Mouse (Mus musculus): ENCODE results near the gene Sh2b1. TPM values are rescaled to one million over a fixed set of nuclear protein-coding genes. Genes with fewer than 3 reads are reported as not detected.

Gene Sh2b1
- polyA plus RNA-seq, 1 experiment from 2014 or later, result 53.5 TPM

GRCm38 (mm10) chr7:126471853-126472252 is 3.4 kb downstream of the Sh2b1 start:
- ATAC-seq (replicated peaks; ENCODE audit: low FRiP score) (no peak), DNase-seq (ENCODE audit: low spot score) (no peak)
- Histone ChIP-seq H3K4me1 (replicated peaks; ENCODE audit: control insufficient read depth, insufficient read depth, low read length) (peaks cover 6% of the 10 kb centered on the region; the same call in 1 of the 2 replicates), H3K9ac (ENCODE audit: low read length) (no peak overlapping the region), H3K36me3 (ENCODE audit: control insufficient read depth, insufficient read depth, low read length) (peaks cover 15% of the 10 kb centered on the region; the same call in 1 of the 2 replicates), H3K27ac (ENCODE audit: low read depth, low read length) (no peak overlapping the region), H3K4me2 (ENCODE audit: low read depth, low read length, severe bottlenecking) (no peak overlapping the region), H3K9me3 (ENCODE audit: control insufficient read depth, low read length) (no peaks in the 10 kb centered on the region), H3K4me3 (ENCODE audit: low read depth, low read length) (no peak overlapping the region), H3K27me3 (ENCODE audit: control insufficient read depth, insufficient read depth, low read length) (no peaks in the 10 kb centered on the region)
- 94% methylated on average over 4 of the region's 4 CpGs for WGBS

GRCm38 (mm10) chr7:126471361-126471760 is 3.9 kb downstream of the Sh2b1 start:
- no peak overlapping the region for H3K4me2 ChIP-seq (ENCODE audit: low read depth, low read length, severe bottlenecking)
- ATAC-seq (replicated peaks; ENCODE audit: low FRiP score), result no peak
- no peaks in the 10 kb centered on the region for H3K27me3 ChIP-seq (ENCODE audit: control insufficient read depth, insufficient read depth, low read length)
- peaks cover 6% of the 10 kb centered on the region; the same call in 1 of the 2 replicates for H3K4me1 ChIP-seq (replicated peaks; ENCODE audit: control insufficient read depth, insufficient read depth, low read length)
- H3K36me3 ChIP-seq (ENCODE audit: control insufficient read depth, insufficient read depth, low read length), result peaks cover 15% of the 10 kb centered on the region; the same call in 1 of the 2 replicates
- H3K9me3 ChIP-seq (ENCODE audit: control insufficient read depth, low read length), result no peaks in the 10 kb centered on the region
- H3K9ac ChIP-seq (ENCODE audit: low read length), result no peak overlapping the region
- WGBS, result 93% methylated on average over 5 of the region's 5 CpGs
- H3K4me3 ChIP-seq (ENCODE audit: low read depth, low read length), result no peak overlapping the region
- no peak for DNase-seq (ENCODE audit: low spot score)
- no peak overlapping the region for H3K27ac ChIP-seq (ENCODE audit: low read depth, low read length)

DNA sequence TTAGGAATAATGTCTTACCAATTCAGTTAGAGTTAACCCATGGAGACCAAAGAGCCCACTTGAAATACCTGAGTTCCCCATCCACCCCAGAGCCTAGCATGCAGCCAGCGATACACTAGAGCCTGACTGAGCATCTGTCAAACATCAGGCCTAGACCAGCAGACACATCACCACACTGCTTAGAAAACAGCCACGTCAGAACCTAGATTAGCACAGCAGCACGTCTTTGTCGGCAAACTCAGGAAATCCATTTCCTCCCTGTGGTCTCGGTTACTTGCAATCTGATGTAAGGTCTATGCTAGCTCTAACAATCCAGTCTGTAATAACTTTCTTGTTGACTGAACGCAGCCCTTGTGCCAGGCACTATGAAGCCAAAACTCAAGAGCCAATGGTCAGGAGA is 5.1 kb downstream of the Sh2b1 start:
- Histone ChIP-seq H3K4me3 (ENCODE audit: low read depth, low read length) (no peak overlapping the region), H3K27ac (ENCODE audit: low read depth, low read length) (no peak overlapping the region), H3K9ac (ENCODE audit: low read length) (no peak overlapping the region), H3K36me3 (ENCODE audit: control insufficient read depth, insufficient read depth, low read length) (peaks cover 15% of the 10 kb centered on the region; the same call in 1 of the 2 replicates), H3K27me3 (ENCODE audit: control insufficient read depth, insufficient read depth, low read length) (no peaks in the 10 kb centered on the region), H3K4me2 (ENCODE audit: low read depth, low read length, severe bottlenecking) (no peak overlapping the region), H3K4me1 (replicated peaks; ENCODE audit: control insufficient read depth, insufficient read depth, low read length) (peaks cover 3% of the 10 kb centered on the region; the same call in 1 of the 2 replicates), H3K9me3 (ENCODE audit: control insufficient read depth, low read length) (no peaks in the 10 kb centered on the region)
- DNase-seq (ENCODE audit: low spot score) (no peak), ATAC-seq (replicated peaks; ENCODE audit: low FRiP score) (no peak)
- 85% methylated on average over 6 of the region's 6 CpGs for WGBS

DNA sequence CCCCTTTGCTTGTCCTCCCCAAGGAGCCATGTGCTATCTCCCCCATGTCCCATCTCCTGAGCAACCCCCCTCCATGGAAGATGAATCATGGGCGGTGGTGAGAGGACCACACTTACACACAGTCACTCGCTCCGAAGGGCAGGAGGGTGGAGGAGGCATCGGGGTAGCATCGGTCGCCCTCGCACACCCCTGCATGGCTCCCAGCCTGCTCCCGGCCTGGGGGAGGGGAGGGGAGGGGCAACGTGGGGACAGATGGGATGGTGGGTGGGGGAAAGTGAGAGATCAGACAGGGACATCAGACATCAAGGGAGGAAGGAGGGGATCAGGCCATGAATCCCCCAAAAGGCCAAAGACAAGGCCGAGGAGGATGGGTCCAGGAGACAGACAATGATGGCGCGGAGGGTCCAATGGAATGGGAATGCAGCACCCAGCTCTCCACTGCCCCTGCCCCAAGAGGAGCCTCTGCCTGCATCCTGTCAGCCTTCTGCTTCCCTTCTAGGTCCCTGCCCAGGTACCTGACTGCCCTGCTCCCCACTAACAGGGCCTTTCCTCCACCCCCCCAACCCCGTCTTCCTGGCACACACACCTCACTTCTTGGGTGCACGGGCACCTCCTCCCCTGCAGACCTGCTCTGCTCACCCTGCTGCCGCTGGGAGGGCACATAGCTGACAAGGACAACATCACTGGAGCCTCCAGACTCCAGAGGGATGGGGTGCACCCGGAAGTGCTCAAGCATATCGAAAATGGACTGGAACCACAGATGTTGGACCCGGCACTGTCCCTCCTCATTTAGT is 7.2 kb downstream of the Sh2b1 start:
- H3K27ac ChIP-seq (ENCODE audit: low read depth, low read length), result no peak overlapping the region
- H3K9ac ChIP-seq (ENCODE audit: low read length), result no peak overlapping the region
- H3K27me3 ChIP-seq (ENCODE audit: control insufficient read depth, insufficient read depth, low read length), result no peaks in the 10 kb centered on the region
- ATAC-seq (replicated peaks; ENCODE audit: low FRiP score) (no peak), DNase-seq (ENCODE audit: low spot score) (no peak)
- WGBS, result 92% methylated on average over 18 of the region's 18 CpGs
- no peak overlapping the region for H3K4me2 ChIP-seq (ENCODE audit: low read depth, low read length, severe bottlenecking)
- peaks cover 15% of the 10 kb centered on the region; the same call in 1 of the 2 replicates for H3K36me3 ChIP-seq (ENCODE audit: control insufficient read depth, insufficient read depth, low read length)
- H3K4me1 ChIP-seq (replicated peaks; ENCODE audit: control insufficient read depth, insufficient read depth, low read length), result 0 out of 2 replicates have a peak, but pooled peaks cover 2% of the 10 kb centered on the region
- H3K4me3 ChIP-seq (ENCODE audit: low read depth, low read length), result no peak overlapping the region
- no peaks in the 10 kb centered on the region for H3K9me3 ChIP-seq (ENCODE audit: control insufficient read depth, low read length)

DNA sequence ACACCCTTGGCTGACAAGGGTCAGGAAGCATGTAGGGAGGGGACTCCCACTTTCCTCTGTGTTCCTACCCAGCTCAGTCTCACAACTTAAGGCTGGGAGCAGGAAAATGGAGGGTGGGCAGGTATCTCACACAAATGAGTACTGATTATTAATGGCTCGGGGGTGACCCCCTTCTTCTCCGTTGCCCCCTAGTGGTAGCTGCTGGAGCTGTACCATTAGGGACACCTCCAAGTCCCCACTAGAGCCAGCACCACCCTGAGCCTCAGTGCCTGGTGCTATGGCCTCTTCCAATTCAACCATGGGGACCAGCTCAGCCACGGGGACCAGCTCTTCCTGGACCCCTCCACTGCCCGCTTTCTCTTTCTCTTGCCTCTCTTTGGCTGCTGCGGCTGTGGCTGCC is 8.0 kb downstream of the Sh2b1 start:
- no peak overlapping the region for H3K4me3 ChIP-seq (ENCODE audit: low read depth, low read length)
- H3K27ac ChIP-seq (ENCODE audit: low read depth, low read length), result no peak overlapping the region
- no peaks in the 10 kb centered on the region for H3K4me1 ChIP-seq (replicated peaks; ENCODE audit: control insufficient read depth, insufficient read depth, low read length)
- DNase-seq (ENCODE audit: low spot score) (peak; percentile 65), ATAC-seq (replicated peaks; ENCODE audit: low FRiP score) (0 out of 2 replicates have a peak, but pooled peaks have one; percentile 21)
- no peak overlapping the region for H3K4me2 ChIP-seq (ENCODE audit: low read depth, low read length, severe bottlenecking)
- no peaks in the 10 kb centered on the region for H3K27me3 ChIP-seq (ENCODE audit: control insufficient read depth, insufficient read depth, low read length)
- no peaks in the 10 kb centered on the region for H3K9me3 ChIP-seq (ENCODE audit: control insufficient read depth, low read length)
- 59% methylated on average over 5 of the region's 5 CpGs for WGBS
- no peak overlapping the region for H3K9ac ChIP-seq (ENCODE audit: low read length)
- H3K36me3 ChIP-seq (ENCODE audit: control insufficient read depth, insufficient read depth, low read length), result peaks cover 15% of the 10 kb centered on the region; the same call in 1 of the 2 replicates

- ATAC-seq (replicated peaks; ENCODE audit: low FRiP score) (no peak), DNase-seq (ENCODE audit: low spot score) (no peak)
- Histone ChIP-seq H3K4me2 (ENCODE audit: low read depth, low read length, severe bottlenecking) (no peak overlapping the region), H3K27ac (ENCODE audit: low read depth, low read length) (no peak overlapping the region), H3K36me3 (ENCODE audit: control insufficient read depth, insufficient read depth, low read length) (peaks cover 15% of the 10 kb centered on the region; the same call in 1 of the 2 replicates), H3K4me3 (ENCODE audit: low read depth, low read length) (no peak overlapping the region), H3K9ac (ENCODE audit: low read length) (no peak overlapping the region), H3K27me3 (ENCODE audit: control insufficient read depth, insufficient read depth, low read length) (no peaks in the 10 kb centered on the region), H3K9me3 (ENCODE audit: control insufficient read depth, low read length) (no peaks in the 10 kb centered on the region), H3K4me1 (replicated peaks; ENCODE audit: control insufficient read depth, insufficient read depth, low read length) (no peaks in the 10 kb centered on the region)
- WGBS, result 95% methylated on average over 5 of the region's 5 CpGs
These were observed 8.5 kb downstream of the Sh2b1 start for GRCm38 (mm10) chr7:126466707-126467106.

DNA sequence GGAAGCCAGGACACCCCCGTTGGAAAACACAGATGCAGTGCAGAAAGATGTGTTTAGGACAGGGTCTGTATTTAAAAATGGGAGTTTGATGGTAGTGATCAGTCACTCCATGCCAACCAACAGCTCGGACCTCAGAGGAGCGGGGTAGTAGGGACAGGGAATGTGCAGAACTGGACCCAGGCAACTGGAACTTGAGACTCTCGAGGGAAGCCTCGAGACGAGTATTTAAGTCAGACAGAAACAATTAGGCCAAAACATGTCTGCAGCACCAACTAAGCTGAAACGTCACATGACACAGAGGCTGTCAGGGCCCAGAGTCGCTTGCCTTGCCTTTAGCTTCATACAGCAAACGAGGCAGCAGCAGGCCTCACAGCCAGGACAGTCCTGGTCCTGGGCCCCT is 9.1 kb downstream of the Sh2b1 start:
- peaks cover 12% of the 10 kb centered on the region; the same call in 1 of the 2 replicates for H3K36me3 ChIP-seq (ENCODE audit: control insufficient read depth, insufficient read depth, low read length)

GRCm38 (mm10) chr7:126465246-126466030 is 9.8 kb downstream of the Sh2b1 start:
- H3K4me1 ChIP-seq (replicated peaks; ENCODE audit: control insufficient read depth, insufficient read depth, low read length), result no peaks in the 10 kb centered on the region
- DNase-seq (ENCODE audit: low spot score), result no peak
- H3K4me2 ChIP-seq (ENCODE audit: low read depth, low read length, severe bottlenecking), result no peak overlapping the region
- no peak overlapping the region for H3K27ac ChIP-seq (ENCODE audit: low read depth, low read length)
- H3K4me3 ChIP-seq (ENCODE audit: low read depth, low read length), result no peak overlapping the region
- no peaks in the 10 kb centered on the region for H3K9me3 ChIP-seq (ENCODE audit: control insufficient read depth, low read length)
- 55% methylated on average over 7 of the region's 7 CpGs for WGBS
- no peak for ATAC-seq (replicated peaks; ENCODE audit: low FRiP score)
- no peaks in the 10 kb centered on the region for H3K27me3 ChIP-seq (ENCODE audit: control insufficient read depth, insufficient read depth, low read length)
- no peak overlapping the region for H3K9ac ChIP-seq (ENCODE audit: low read length)
- H3K36me3 ChIP-seq (ENCODE audit: control insufficient read depth, insufficient read depth, low read length), result peaks cover 8% of the 10 kb centered on the region; the same call in 1 of the 2 replicates

More for the DNA sequence above, 9.1 kb downstream of the Sh2b1 start:
- Histone ChIP-seq H3K4me2 (ENCODE audit: low read depth, low read length, severe bottlenecking) (no peak overlapping the region), H3K27ac (ENCODE audit: low read depth, low read length) (no peak overlapping the region), H3K4me1 (replicated peaks; ENCODE audit: control insufficient read depth, insufficient read depth, low read length) (no peaks in the 10 kb centered on the region), H3K9me3 (ENCODE audit: control insufficient read depth, low read length) (no peaks in the 10 kb centered on the region), H3K27me3 (ENCODE audit: control insufficient read depth, insufficient read depth, low read length) (no peaks in the 10 kb centered on the region), H3K9ac (ENCODE audit: low read length) (no peak overlapping the region), H3K4me3 (ENCODE audit: low read depth, low read length) (no peak overlapping the region)
- DNase-seq (ENCODE audit: low spot score) (no peak), ATAC-seq (replicated peaks; ENCODE audit: low FRiP score) (no peak)
- 81% methylated on average over 9 of the region's 9 CpGs for WGBS

Data from forebrain, embryonic 11.5 days (tissue).